Mouse (Mus musculus): ENCODE measurements at regions not wholly inside any gene's neighbourhood (a gene's known extent, or its start where the extent isn't known, plus 50 kb on each side); places are given as distances from the start of the nearest gene placed in this dataset.

GRCm38 (mm10) chr13:6260321-6260865 lies 287.6 kb upstream of the Pitrm1 start:
- no peak for DNase-seq

DNA sequence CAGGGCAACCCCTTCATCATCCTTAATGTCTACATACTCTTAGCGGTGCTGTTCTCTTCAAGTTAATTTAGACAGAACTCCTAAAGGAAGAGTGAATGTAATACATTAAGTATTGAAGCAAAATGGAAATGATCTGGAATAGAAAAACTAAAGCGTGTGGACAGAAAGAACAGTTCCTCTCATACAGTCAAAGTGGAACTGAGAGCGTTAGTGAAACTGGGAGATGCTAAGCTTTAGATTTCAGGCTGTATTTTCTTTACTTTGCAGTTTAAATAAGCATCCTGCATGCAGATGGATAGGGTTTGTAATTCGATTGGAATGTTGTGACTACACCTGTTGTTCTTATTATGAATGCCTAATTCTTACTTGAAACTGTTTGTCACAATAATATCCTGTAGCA lies 286.5 kb upstream of the Pitrm1 start:
- no peak for DNase-seq

GRCm38 (mm10) chr13:6270546-6270945 lies 277.4 kb upstream of the Pitrm1 start:
- DNase-seq, result no peak

GRCm38 (mm10) chr13:6272932-6273331 lies 275.0 kb upstream of the Pitrm1 start:
- DNase-seq, result no peak

GRCm38 (mm10) chr13:6280073-6280472 lies 267.9 kb upstream of the Pitrm1 start:
- DNase-seq, result no peak

GRCm38 (mm10) chr13:6288109-6288508 lies 259.8 kb upstream of the Pitrm1 start:
- no peak for DNase-seq

DNA sequence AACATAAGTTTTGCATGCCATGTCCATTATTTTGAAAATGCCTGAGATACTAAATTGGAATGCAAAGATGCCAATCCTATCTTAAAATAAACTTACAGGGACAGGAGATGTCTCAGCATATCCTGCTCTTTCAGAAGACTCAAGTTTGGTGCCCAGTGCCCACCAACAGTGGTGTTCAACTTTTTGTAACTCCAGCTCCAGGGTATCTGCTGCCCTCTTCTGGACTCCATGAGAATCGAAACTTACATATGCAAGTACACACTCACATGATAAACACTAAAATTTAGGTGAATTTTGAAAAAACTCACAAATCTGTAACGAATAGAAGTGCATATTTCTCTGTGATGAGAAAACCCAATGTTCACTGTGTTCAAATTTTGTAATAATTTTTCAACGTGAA lies 255.9 kb upstream of the Pitrm1 start:
- peak in 1 of 2 experiments; percentile 3 for DNase-seq

DNA sequence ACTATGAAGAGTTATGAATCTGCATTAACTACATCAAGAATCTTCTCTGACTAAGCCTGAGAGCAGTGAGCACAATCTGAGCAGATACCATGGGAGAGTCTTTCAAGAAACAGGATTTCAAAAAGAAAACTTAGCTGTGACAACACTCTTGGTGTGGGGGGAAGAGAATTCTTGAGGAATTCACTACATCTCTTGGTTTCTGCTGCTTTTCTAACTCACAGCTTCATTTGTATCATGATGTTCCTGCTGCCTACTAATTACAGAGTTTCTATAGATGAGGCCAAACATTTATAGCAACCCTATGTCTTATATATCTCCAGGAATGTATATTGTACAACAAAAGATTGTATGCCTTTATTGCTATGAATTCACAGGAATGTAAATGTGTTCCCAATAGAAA lies 242.2 kb upstream of the Pitrm1 start:
- DNase-seq, result no peak

- DNase-seq, result no peak
Measured at GRCm38 (mm10) chr13:6306616-6306988, 241.3 kb upstream of the Pitrm1 start.

GRCm38 (mm10) chr13:6306989-6307917 lies 240.7 kb upstream of the Pitrm1 start:
- no peak for DNase-seq

- no peak for DNase-seq
Measured at GRCm38 (mm10) chr13:6316201-6316600, 231.7 kb upstream of the Pitrm1 start.

GRCm38 (mm10) chr13:6323948-6324347 lies 224.0 kb upstream of the Pitrm1 start:
- DNase-seq, result no peak

DNA sequence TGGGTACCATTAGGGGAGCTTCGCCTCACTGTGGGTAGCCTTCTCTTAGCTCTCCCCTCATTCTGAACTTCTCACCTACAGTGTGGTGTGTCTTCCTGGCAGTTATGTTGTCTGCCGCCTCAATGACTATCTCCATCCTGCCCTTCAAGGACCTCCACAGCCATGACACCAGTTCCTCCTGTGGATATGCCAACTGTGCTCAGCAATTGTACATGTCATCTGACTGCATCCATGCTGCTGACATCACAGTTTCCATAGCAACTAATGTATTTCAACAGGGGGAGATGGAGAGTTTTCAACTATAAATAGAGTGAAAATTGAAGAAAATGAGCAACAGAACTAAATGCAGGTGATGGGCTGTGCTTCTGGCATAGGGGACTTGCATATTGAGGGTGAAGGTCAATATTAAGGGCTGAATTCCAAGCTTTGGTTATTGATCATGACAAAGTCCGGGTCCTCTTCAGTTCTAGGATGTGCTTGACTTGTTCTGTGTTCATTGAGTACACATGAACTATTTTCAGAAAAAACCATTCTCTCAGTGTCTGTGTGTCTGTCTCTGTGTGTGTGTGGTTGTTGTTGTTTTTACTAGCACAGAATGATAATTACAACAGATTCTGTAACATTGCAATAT lies 217.5 kb upstream of the Pitrm1 start:
- no peak for DNase-seq

GRCm38 (mm10) chr13:6340157-6340556 lies 207.8 kb upstream of the Pitrm1 start:
- no peak for DNase-seq

DNA sequence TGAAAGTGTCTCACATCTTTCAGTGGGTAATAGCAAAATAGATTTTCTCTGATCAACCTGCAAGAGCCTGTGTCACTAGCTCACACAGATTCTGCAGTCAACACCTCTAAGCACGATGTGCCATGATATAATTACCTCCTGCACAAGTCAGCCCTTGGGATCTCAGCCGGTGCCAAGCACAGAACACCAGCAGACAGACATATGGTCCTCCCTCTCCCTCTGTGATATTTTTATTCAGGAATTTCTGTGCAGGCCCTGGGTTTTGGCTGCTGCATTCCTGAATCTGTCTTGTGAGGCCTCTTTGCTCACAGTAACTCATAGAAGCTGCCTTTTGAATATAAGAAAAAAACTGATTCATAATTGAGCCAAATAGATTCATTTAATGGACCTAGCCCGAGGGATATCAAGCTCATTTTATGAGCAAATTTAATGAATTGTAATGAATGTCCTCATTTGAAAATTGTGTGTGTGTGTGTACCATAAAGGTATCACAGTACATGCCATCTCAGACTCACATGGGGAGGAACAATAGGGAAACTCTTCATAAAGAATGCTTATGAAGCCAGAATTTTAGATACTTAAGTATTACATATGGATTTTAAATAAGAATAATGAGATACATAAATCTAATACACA lies 206.7 kb upstream of the Pitrm1 start:
- DNase-seq, result no peak

DNA sequence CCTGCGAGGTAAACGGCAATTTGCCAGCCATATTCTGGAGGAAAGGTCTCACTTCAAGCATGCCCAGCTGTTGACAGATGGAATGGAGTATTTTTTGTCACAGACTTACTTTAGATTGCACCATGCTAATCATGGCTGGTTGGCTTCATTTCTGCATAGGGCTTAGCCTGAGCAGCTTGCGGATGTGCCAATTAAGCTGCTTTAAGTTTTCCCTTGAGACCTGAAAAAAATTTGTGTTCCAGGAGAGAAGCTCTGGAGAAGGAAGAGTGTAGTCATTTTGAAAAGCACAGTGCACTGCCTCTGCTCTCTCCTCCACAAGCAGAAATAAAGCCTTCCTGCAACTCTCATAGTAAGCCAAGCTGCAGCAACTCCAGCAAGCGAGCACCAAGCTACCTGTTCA lies 182.8 kb upstream of the Pitrm1 start:
- DNase-seq, result no peak

DNA sequence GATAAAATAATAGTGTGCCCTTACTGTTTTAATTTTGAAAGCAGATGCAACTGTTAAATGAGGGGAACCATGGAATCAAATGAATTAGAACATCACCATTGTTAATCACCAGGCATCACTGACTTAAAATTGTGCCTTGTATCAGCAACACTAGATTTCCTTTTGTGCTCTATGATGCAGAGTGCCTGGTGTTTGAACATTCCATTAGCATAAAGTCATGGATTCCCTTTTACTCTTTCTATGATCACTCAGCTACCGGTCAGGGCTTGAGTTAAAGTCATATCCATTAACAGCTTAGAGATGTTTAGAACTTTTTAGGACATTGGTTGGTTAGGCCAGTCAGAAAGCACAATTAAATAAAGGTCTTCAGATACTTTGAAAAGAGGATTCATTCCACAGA lies 180.3 kb upstream of the Pitrm1 start:
- DNase-seq, result no peak

- DNase-seq, result no peak
Measured at GRCm38 (mm10) chr13:6374570-6375173, 173.3 kb upstream of the Pitrm1 start.

- DNase-seq, result no peak
Measured at GRCm38 (mm10) chr13:6377919-6378318, 170.0 kb upstream of the Pitrm1 start.

- no peak for DNase-seq
Measured at GRCm38 (mm10) chr13:6395562-6396223, 152.3 kb upstream of the Pitrm1 start.

GRCm38 (mm10) chr13:6397648-6398047 lies 150.3 kb upstream of the Pitrm1 start:
- no peak for DNase-seq

- DNase-seq, result no peak
Measured at GRCm38 (mm10) chr13:6431821-6432220, 116.1 kb upstream of the Pitrm1 start.

GRCm38 (mm10) chr13:6446976-6447375 lies 101.0 kb upstream of the Pitrm1 start:
- DNase-seq, result no peak

Data from lung, adult 18-20 months (tissue).